Mouse (Mus musculus): ENCODE measurements around the gene Garem2.

Gene Garem2

GRCm38 (mm10) chr5:30153222-30153621 is 48.3 kb downstream of the Garem2 start:
- DNase-seq (ENCODE audit: low read depth, low spot score) = no peak

- no peak for DNase-seq (ENCODE audit: low read depth, low spot score)
These were observed 49.1 kb downstream of the Garem2 start for GRCm38 (mm10) chr5:30154013-30154412.

GRCm38 (mm10) chr5:30154474-30155394 is 49.8 kb downstream of the Garem2 start, which contains the start of the genes Hadha and Hadhb:
TSS of gene Hadha (minus strand) at chr5:30155162.
TSS of gene Hadhb (plus strand) at chr5:30155248.
- peak; percentile 76 for DNase-seq (ENCODE audit: low read depth, low spot score)

- no peak for DNase-seq (ENCODE audit: low read depth, low spot score)
These were observed 50.4 kb downstream of the Garem2 start for GRCm38 (mm10) chr5:30155395-30155792.

GRCm38 (mm10) chr5:30155821-30156629 is 51.1 kb downstream of the Garem2 start:
- no peak for DNase-seq (ENCODE audit: low read depth, low spot score)

- DNase-seq (ENCODE audit: low read depth, low spot score) = no peak
These were observed 54.6 kb downstream of the Garem2 start for GRCm38 (mm10) chr5:30159601-30160000.

GRCm38 (mm10) chr5:30161836-30162235 is 56.9 kb downstream of the Garem2 start:
- no peak for DNase-seq (ENCODE audit: low read depth, low spot score)

GRCm38 (mm10) chr5:30162339-30162738 is 57.4 kb downstream of the Garem2 start:
- no peak for DNase-seq (ENCODE audit: low read depth, low spot score)

GRCm38 (mm10) chr5:30165234-30165946 is 60.4 kb downstream of the Garem2 start:
- DNase-seq (ENCODE audit: low read depth, low spot score) = no peak
